Mouse (Mus musculus): ENCODE measurements at regions not wholly inside any gene's neighbourhood (a gene's known extent, or its start where the extent isn't known, plus 50 kb on each side); places are given as distances from the start of the nearest gene placed in this dataset.

DNA sequence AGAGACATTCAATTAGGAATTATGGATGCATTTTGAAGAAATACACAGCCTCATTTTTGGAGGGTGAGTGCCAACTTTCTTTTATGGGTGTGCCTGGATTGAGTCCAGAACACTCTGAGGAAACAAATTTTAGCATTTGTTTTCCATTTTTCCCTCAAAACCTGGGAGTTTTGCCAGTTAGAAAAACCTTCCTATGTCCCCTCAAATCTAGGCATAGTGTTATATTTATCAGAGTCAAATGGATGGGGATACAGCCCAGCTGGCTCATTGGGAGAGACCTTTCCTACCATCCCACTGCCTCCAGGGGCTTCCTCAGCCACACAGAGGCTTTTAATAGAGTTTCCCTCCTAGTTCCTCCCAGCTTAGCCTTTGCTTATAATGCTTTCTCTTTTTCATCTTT lies 290.0 kb upstream of the N4bp1 start:
- ATAC-seq (replicated peaks in 1 of 2; ENCODE audit: insufficient read depth in 1 of 2, low FRiP score in 2 of 2, low TSS enrichment in 1 of 2, low read depth in 1 of 2, poor library complexity in 2 of 2, severe bottlenecking in 2 of 2) = no peak

DNA sequence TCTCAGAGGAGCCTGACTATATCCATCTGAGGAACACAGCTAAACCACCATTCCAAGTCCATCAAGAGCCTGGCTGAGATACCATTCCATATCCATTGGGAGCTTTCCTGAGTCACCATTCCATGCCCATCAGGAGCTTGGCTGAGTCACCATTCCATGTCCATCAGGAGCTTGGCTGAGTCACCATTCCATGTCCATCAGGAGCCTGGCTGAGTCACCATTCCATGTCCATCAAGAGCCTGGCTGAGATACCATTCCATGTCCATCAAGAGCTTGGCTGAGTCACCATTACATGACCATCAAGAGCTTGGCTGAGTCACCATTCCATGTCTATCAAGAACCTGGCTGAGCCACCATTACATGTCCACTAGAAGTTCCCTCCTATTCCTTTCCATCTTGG lies 288.7 kb upstream of the N4bp1 start:
- ATAC-seq (replicated peaks in 1 of 2; ENCODE audit: insufficient read depth in 1 of 2, low FRiP score in 2 of 2, low TSS enrichment in 1 of 2, low read depth in 1 of 2, poor library complexity in 2 of 2, severe bottlenecking in 2 of 2) = no peak

GRCm38 (mm10) chr8:87166771-87167170 lies 281.7 kb upstream of the N4bp1 start:
- ATAC-seq (replicated peaks in 1 of 2; ENCODE audit: insufficient read depth in 1 of 2, low FRiP score in 2 of 2, low TSS enrichment in 1 of 2, low read depth in 1 of 2, poor library complexity in 2 of 2, severe bottlenecking in 2 of 2) = no peak

DNA sequence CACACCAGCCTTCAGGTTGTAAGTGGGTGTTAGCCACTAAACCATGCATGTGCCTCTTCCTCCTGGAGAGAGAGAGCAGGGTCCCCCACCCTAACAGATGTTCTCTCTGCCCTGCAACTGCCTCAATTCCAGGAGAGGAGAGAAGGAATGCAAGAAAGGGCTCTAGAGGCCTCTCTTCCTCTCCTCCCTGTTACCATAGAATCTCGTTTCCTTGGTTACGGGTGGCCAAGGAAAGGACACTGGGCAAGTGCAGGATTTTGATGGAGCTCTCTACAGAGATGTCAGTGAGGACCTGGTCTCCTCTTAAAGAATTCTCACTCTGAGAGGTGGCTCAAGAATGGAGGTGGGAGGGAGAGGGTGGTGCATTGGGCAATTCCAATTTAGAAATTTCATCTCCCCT lies 275.4 kb upstream of the N4bp1 start:
- ATAC-seq (replicated peaks in 1 of 2; ENCODE audit: insufficient read depth in 1 of 2, low FRiP score in 2 of 2, low TSS enrichment in 1 of 2, low read depth in 1 of 2, poor library complexity in 2 of 2, severe bottlenecking in 2 of 2) = no peak

GRCm38 (mm10) chr8:87158322-87158721 lies 273.3 kb upstream of the N4bp1 start:
- ATAC-seq (replicated peaks in 1 of 2; ENCODE audit: insufficient read depth in 1 of 2, low FRiP score in 2 of 2, low TSS enrichment in 1 of 2, low read depth in 1 of 2, poor library complexity in 2 of 2, severe bottlenecking in 2 of 2) = no peak

DNA sequence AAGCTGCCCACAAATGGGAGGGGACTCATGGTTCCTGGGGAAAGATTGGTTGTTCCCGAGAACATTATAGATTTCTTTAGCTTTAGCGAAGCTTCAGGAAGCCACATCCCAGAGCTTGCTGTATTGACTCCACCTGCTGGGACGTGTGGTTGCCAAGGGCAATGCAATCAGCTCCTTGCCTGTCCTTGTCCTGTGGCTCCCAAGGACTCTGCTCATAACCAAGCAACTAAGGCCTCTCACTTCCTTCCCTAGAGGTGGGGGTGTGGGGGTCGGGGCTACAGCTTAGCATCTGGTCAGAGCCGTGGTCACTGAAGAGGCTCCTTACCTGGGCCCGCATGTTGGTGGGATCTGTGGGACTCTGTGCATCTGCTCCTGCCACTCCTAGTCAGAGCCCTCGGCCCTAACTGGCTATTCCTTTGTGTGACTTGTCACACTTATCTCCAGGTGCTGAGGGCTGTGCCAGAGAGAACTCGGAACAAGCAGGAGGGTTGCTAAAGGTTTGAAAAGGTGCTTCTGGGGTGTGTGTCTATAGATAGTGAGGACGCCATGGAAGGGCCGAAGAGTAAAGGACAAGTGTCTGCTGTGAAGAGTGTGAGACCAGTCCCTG lies 270.9 kb upstream of the N4bp1 start:
- ATAC-seq (replicated peaks in 1 of 2; ENCODE audit: insufficient read depth in 1 of 2, low FRiP score in 2 of 2, low TSS enrichment in 1 of 2, low read depth in 1 of 2, poor library complexity in 2 of 2, severe bottlenecking in 2 of 2) = no peak

DNA sequence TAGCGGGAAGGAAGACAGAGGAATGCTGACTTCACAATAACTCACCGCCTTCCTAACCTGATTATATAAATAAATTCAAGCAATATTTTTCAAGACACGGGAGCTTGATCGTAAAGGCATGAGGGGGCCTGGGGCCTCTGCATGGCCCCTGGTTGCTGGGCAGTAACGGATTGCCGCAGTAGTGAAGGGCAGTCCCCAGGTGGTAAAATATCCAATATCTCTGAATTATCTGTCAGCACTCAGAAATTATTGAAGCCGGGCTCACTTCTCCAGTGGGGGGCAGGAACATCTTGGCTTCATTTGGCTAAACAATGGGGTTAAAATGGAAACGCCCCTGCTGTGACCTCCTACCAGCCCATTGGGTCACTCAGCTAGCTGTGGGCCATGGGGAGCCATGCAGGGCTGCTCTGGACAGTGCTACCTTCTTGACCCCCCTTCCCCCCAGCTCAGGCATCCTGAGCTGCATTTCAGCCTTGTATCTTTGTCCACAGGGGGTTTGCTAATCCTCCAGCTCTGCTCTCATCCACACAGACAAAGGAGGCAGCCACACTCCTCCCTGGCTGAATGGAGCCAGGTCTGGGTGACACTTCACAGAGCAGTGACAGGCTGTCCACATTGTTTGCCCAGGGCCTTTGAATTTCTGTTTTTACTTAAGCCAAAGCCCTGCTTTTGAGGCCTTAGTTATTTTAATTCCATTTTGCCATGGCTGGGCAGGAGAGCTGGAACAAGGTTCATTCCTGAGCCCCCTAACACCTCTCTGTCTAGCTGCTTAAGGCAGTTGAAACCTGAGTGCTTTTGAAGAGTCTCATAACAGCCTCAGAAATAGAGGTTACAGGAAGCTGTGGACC lies 267.2 kb upstream of the N4bp1 start:
- no peak for ATAC-seq (replicated peaks in 1 of 2; ENCODE audit: insufficient read depth in 1 of 2, low FRiP score in 2 of 2, low TSS enrichment in 1 of 2, low read depth in 1 of 2, poor library complexity in 2 of 2, severe bottlenecking in 2 of 2)

DNA sequence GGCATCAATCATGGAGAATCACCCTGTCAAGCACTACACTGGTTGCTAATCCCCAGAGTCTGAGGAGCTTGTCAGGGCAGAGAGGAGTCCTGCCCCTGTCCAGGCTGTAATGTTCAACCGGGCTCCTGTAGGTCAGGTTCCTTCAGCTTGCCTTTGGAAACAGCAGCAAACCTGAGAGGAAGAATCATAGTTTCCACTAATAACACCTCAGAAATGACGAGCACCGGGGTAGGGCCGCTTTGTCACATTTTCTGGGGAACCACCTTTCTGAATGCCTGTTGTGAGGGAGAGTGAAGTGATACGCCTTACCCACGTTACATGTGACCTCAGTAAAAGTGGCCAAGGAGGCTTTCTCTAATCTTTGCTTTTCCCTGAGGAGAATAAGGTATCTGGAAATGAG lies 263.8 kb upstream of the N4bp1 start:
- ATAC-seq (replicated peaks in 1 of 2; ENCODE audit: insufficient read depth in 1 of 2, low FRiP score in 2 of 2, low TSS enrichment in 1 of 2, low read depth in 1 of 2, poor library complexity in 2 of 2, severe bottlenecking in 2 of 2) = no peak

DNA sequence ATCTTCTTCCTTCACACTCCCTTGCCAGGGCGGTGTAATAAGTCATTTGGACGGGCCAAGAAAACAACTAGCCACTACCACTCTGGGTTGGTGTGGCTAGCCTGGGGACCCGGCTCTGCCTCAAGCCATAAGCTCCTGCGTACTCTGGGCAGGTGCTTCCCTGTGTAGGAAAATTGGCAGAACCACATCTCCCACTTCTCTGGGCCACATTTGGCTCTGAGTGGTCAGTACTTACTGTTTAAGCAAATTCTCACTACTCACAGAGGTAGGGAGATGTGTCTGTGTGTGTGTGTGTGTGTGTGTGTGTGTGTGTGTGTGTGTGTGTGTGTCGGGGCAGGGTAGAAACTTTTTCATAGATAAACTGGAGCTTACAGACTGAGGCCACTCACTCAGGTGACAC lies 262.6 kb upstream of the N4bp1 start:
- ATAC-seq (replicated peaks in 1 of 2; ENCODE audit: insufficient read depth in 1 of 2, low FRiP score in 2 of 2, low TSS enrichment in 1 of 2, low read depth in 1 of 2, poor library complexity in 2 of 2, severe bottlenecking in 2 of 2) = no peak

GRCm38 (mm10) chr8:87137412-87137811 lies 252.4 kb upstream of the N4bp1 start:
- ATAC-seq (replicated peaks in 1 of 2; ENCODE audit: insufficient read depth in 1 of 2, low FRiP score in 2 of 2, low TSS enrichment in 1 of 2, low read depth in 1 of 2, poor library complexity in 2 of 2, severe bottlenecking in 2 of 2) = no peak

DNA sequence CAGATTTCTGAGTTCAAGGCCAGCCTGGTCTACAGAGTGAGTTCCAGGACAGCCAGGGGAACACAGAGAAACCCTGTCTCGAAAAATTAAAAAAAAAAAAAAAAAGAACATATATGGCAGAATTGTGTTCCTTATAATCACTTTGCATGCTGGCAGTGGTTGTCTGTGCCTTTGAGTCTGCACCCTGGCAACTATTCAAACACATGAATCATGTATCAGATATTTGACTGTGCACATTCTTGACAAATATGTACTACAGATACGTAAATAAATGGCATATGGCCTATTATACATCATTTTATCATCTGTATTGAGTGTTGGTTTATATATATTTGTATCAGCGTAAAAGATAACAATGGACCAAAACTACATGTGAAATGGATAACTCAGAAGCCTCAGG lies 246.7 kb upstream of the N4bp1 start:
- no peak for ATAC-seq (replicated peaks in 1 of 2; ENCODE audit: insufficient read depth in 1 of 2, low FRiP score in 2 of 2, low TSS enrichment in 1 of 2, low read depth in 1 of 2, poor library complexity in 2 of 2, severe bottlenecking in 2 of 2)

- ATAC-seq (replicated peaks in 1 of 2; ENCODE audit: insufficient read depth in 1 of 2, low FRiP score in 2 of 2, low TSS enrichment in 1 of 2, low read depth in 1 of 2, poor library complexity in 2 of 2, severe bottlenecking in 2 of 2) = no peak
These were observed 245.6 kb upstream of the N4bp1 start for GRCm38 (mm10) chr8:87130691-87131090.

- no peak for ATAC-seq (replicated peaks in 1 of 2; ENCODE audit: insufficient read depth in 1 of 2, low FRiP score in 2 of 2, low TSS enrichment in 1 of 2, low read depth in 1 of 2, poor library complexity in 2 of 2, severe bottlenecking in 2 of 2)
These were observed 243.5 kb upstream of the N4bp1 start for GRCm38 (mm10) chr8:87128593-87128992.

DNA sequence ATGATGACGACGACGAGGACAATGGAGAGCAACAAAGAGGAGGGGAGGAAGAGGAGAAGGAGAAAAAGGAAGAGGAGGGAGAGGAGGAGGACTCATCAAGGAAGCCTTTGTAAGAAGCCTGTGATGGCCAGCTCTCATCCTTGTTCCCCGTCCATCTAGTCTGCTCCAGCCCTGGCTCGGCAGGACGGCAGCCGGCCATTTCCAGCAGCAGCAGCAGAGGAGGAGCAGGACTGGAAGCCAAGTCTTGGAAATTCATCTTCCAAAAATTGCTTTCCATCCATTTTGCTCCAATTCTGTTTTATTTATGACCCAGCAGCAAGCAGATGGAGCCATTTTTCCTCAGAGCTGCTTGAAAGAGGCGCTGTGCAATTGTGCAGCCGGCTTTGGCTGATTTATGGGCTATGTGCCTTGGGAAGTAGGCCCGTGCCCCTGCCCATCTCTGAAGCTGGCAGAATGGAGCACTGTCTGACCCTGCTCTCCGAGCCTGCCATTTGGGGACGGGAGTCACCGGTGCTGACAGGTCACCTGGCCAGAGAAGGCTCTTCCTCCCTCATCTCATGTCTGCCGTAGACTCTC lies 231.2 kb upstream of the N4bp1 start:
- no peak for ATAC-seq (replicated peaks in 1 of 2; ENCODE audit: insufficient read depth in 1 of 2, low FRiP score in 2 of 2, low TSS enrichment in 1 of 2, low read depth in 1 of 2, poor library complexity in 2 of 2, severe bottlenecking in 2 of 2)

GRCm38 (mm10) chr8:87112355-87112754 lies 227.3 kb upstream of the N4bp1 start:
- no peak for ATAC-seq (replicated peaks in 1 of 2; ENCODE audit: insufficient read depth in 1 of 2, low FRiP score in 2 of 2, low TSS enrichment in 1 of 2, low read depth in 1 of 2, poor library complexity in 2 of 2, severe bottlenecking in 2 of 2)

GRCm38 (mm10) chr8:87105106-87105505 lies 220.0 kb upstream of the N4bp1 start:
- no peak for ATAC-seq (replicated peaks in 1 of 2; ENCODE audit: insufficient read depth in 1 of 2, low FRiP score in 2 of 2, low TSS enrichment in 1 of 2, low read depth in 1 of 2, poor library complexity in 2 of 2, severe bottlenecking in 2 of 2)

DNA sequence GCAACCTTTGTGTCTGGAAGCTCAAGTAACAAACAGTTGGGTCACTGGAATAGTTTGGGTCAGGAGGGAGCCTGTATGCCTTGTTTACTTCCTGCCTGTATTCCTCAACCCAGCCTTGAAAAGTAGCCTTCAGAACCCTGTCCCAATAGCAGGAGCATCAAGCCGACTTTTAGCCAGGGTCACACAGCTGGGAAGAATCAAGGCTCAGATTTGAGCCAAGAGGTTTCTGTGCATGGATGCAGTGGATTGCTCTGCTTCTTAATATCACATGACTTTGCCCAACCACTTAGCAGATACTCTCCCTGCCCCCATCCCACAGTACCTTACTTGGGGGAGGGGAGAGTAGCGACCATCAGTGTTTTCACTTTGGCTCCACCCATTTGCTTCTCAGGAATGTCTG lies 210.2 kb upstream of the N4bp1 start:
- no peak for ATAC-seq (replicated peaks in 1 of 2; ENCODE audit: insufficient read depth in 1 of 2, low FRiP score in 2 of 2, low TSS enrichment in 1 of 2, low read depth in 1 of 2, poor library complexity in 2 of 2, severe bottlenecking in 2 of 2)

DNA sequence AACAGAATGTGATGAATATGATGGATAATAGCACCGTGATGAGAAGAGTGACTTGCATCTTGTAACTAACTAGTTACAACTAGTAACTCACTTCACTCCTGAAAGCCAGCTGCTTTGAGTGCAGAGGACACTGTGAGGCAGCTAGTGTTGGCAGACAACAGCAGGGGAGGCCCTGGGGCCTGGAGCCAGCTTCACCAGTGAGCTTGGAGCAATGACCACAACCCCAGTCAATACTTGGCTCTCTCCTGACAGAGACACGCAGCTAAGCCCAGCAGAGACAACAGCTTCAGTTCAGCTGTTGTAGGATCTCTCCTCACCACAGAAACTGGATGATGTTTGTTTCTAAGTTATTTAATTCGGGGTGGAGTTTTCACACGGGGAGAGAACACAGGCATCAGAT lies 209.6 kb upstream of the N4bp1 start:
- ATAC-seq (replicated peaks in 1 of 2; ENCODE audit: insufficient read depth in 1 of 2, low FRiP score in 2 of 2, low TSS enrichment in 1 of 2, low read depth in 1 of 2, poor library complexity in 2 of 2, severe bottlenecking in 2 of 2) = no peak

GRCm38 (mm10) chr8:87093716-87094115 lies 208.7 kb upstream of the N4bp1 start:
- ATAC-seq (replicated peaks in 1 of 2; ENCODE audit: insufficient read depth in 1 of 2, low FRiP score in 2 of 2, low TSS enrichment in 1 of 2, low read depth in 1 of 2, poor library complexity in 2 of 2, severe bottlenecking in 2 of 2) = no peak

Data from hematopoietic stem cell, adult 5-6 weeks (primary cell).